Mouse (Mus musculus): ENCODE data around the gene Gm49358. TPM values are rescaled to one million over a fixed set of nuclear protein-coding genes. Genes with fewer than 3 reads are reported as not detected.

Gene Gm49358
- polyA plus RNA-seq, 1 experiment from 2014 or later, result not detected

DNA sequence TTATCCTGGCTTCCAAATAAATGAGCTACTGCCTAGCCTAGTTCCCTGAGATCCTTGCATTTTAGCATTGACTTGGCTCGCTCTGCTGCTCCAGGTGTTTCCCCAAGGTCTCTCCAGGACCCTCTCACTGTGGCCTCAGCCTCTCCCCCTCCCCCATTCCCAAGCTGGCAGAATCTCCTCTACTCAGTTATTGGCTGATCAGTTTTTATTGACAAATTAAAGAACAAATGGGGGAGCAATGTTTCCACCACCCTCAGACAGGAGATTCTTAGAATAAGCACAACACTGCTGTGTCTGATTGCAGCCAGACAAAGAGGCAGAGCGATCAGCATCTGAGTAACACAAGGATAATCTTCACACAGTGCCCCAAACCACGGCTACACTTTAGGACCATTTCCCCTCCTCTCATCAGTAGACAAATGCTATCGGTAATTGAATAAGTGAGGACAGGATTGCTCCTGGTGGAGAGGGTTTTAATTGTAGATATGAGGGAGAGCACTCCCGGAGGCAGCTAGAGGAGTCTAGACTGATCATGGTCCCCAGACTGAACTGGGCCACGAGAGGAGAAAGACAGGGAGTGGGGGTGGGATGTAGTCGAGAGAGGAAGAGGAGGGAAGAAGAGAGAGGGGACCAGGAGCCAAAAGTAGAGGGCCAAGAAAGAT, 1.9 kb upstream of the Gm49358 start:
- H3K27me3 ChIP-seq (replicated peaks; ENCODE audit: control insufficient read depth, insufficient read depth, low read length), result no peaks in the 10 kb centered on the region
- H3K4me2 ChIP-seq (replicated peaks; ENCODE audit: low read depth), result no peak overlapping the region
- H3K4me1 ChIP-seq (replicated peaks; ENCODE audit: control insufficient read depth, insufficient read depth, low read length), result no peaks in the 10 kb centered on the region
- H3K9ac ChIP-seq (ENCODE audit: low read depth, low read length), result no peak overlapping the region
- no peak for ATAC-seq
- TF ChIP-seq CTCF (IDR thresholded peaks at IDR 0.05; ENCODE audit: low read depth), result no peak
- WGBS, result 59% methylated on average over 7 of the region's 7 CpGs
- no peak overlapping the region for H3K4me3 ChIP-seq (ENCODE audit: low read depth, low read length)
- no peak overlapping the region for H3K27ac ChIP-seq (ENCODE audit: low read depth, low read length)
- H3K36me3 ChIP-seq (ENCODE audit: control insufficient read depth, insufficient read depth), result no peaks in the 10 kb centered on the region
- 0 out of 2 replicates have a peak, but pooled peaks cover 2% of the 10 kb centered on the region for H3K9me3 ChIP-seq (ENCODE audit: control insufficient read depth)

DNA sequence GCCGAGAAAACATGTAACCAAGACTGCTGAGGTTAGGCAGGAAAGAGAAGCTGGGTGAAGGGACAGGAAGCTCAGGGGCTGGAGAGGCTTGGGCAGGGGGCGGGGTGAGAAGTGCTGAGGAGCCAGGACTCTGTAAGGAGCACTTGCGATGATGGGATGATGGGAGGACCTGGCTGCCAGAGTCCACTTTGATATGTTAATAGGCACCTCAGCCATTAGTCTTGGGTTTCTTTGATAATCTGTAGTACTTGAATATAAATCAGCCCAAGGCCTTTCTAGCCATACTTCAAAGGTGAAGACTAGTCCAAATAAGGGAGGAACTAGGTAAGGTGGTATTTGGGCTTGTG, 1.4 kb upstream of the Gm49358 start:
- H3K36me3 ChIP-seq (ENCODE audit: control insufficient read depth, insufficient read depth), result no peaks in the 10 kb centered on the region
- H3K4me1 ChIP-seq (replicated peaks; ENCODE audit: control insufficient read depth, insufficient read depth, low read length), result no peaks in the 10 kb centered on the region
- H3K4me3 ChIP-seq (ENCODE audit: low read depth, low read length), result no peak overlapping the region
- 0 out of 2 replicates have a peak, but pooled peaks cover 2% of the 10 kb centered on the region for H3K9me3 ChIP-seq (ENCODE audit: control insufficient read depth)
- WGBS, result 74% methylated on average over 3 of the region's 3 CpGs
- H3K27me3 ChIP-seq (replicated peaks; ENCODE audit: control insufficient read depth, insufficient read depth, low read length), result no peaks in the 10 kb centered on the region
- no peak overlapping the region for H3K4me2 ChIP-seq (replicated peaks; ENCODE audit: low read depth)
- H3K9ac ChIP-seq (ENCODE audit: low read depth, low read length), result no peak overlapping the region
- TF ChIP-seq CTCF (IDR thresholded peaks at IDR 0.05; ENCODE audit: low read depth), result no peak
- no peak for ATAC-seq
- H3K27ac ChIP-seq (ENCODE audit: low read depth, low read length), result no peak overlapping the region

GRCm38 (mm10) chr10:86765344-86765966, 1.7 kb downstream of the Gm49358 start:
- no peak for TF ChIP-seq CTCF (IDR thresholded peaks at IDR 0.05; ENCODE audit: low read depth)
- no peak overlapping the region for H3K4me3 ChIP-seq (ENCODE audit: low read depth, low read length)
- H3K9me3 ChIP-seq (ENCODE audit: control insufficient read depth), result 0 out of 2 replicates have a peak, but pooled peaks cover 2% of the 10 kb centered on the region
- no peaks in the 10 kb centered on the region for H3K4me1 ChIP-seq (replicated peaks; ENCODE audit: control insufficient read depth, insufficient read depth, low read length)
- H3K27ac ChIP-seq (ENCODE audit: low read depth, low read length), result no peak overlapping the region
- H3K36me3 ChIP-seq (ENCODE audit: control insufficient read depth, insufficient read depth), result no peaks in the 10 kb centered on the region
- no peak overlapping the region for H3K4me2 ChIP-seq (replicated peaks; ENCODE audit: low read depth)
- 83% methylated on average over 4 of the region's 4 CpGs for WGBS
- H3K27me3 ChIP-seq (replicated peaks; ENCODE audit: control insufficient read depth, insufficient read depth, low read length), result no peaks in the 10 kb centered on the region; the same call in 1 of the 2 replicates
- no peak for ATAC-seq
- no peak overlapping the region for H3K9ac ChIP-seq (ENCODE audit: low read depth, low read length)

DNA sequence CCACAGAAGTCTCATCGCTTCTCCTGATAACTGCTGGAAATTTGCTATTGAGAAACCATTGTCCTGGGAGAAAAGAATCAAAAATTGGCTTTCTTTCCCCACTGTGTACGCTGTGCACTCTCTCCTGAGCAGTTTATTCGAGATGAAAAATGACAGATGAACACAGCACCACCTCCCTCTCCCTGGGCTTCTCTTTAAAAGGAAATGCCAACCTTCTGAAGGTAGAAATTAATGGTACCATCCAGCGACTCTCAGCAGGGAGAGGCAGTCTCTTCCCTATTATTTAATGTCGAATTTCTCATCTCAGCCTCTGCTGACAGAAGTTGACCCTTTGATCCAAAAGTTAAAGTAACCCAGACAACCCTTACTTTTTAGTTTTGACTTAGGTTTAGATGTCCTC, 5.4 kb downstream of the Gm49358 start:
- Histone ChIP-seq H3K4me3 (ENCODE audit: low read depth, low read length) (no peak overlapping the region), H3K9ac (ENCODE audit: low read depth, low read length) (no peak overlapping the region), H3K9me3 (ENCODE audit: control insufficient read depth) (no peaks in the 10 kb centered on the region), H3K36me3 (ENCODE audit: control insufficient read depth, insufficient read depth) (no peaks in the 10 kb centered on the region), H3K27ac (ENCODE audit: low read depth, low read length) (no peak overlapping the region), H3K27me3 (replicated peaks; ENCODE audit: control insufficient read depth, insufficient read depth, low read length) (peaks cover 8% of the 10 kb centered on the region; the same call in 1 of the 2 replicates), H3K4me1 (replicated peaks; ENCODE audit: control insufficient read depth, insufficient read depth, low read length) (no peaks in the 10 kb centered on the region), H3K4me2 (replicated peaks; ENCODE audit: low read depth) (no peak overlapping the region)
- no peak for ATAC-seq
- TF ChIP-seq CTCF (IDR thresholded peaks at IDR 0.05; ENCODE audit: low read depth), result no peak
- 67% methylated on average over 5 of the region's 5 CpGs for WGBS

DNA sequence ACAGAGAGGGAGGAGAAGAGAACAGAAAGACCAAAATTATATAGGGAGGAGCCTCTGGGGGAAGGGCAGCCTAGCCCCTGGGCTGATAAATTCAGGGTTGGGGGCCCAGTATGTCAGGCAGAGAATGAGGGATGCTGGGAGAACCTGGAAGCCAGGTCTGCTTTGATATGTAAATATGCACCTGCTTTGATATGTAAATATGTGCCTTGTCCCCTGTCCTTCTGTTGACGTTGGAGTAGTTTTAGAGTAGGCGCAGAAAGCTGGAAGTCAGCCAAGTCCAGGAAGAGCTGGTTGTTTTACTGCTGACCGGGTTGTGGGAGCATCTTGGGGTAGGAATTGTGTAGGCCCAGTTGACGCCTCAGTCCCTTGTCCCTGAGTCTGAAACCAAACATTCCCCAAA, 6.0 kb downstream of the Gm49358 start:
- Histone ChIP-seq H3K9ac (ENCODE audit: low read depth, low read length) (no peak overlapping the region), H3K27ac (ENCODE audit: low read depth, low read length) (no peak overlapping the region), H3K4me2 (replicated peaks; ENCODE audit: low read depth) (no peak overlapping the region), H3K4me1 (replicated peaks; ENCODE audit: control insufficient read depth, insufficient read depth, low read length) (no peaks in the 10 kb centered on the region), H3K36me3 (ENCODE audit: control insufficient read depth, insufficient read depth) (no peaks in the 10 kb centered on the region), H3K9me3 (ENCODE audit: control insufficient read depth) (no peaks in the 10 kb centered on the region), H3K27me3 (replicated peaks; ENCODE audit: control insufficient read depth, insufficient read depth, low read length) (peaks cover 8% of the 10 kb centered on the region; the same call in 1 of the 2 replicates), H3K4me3 (ENCODE audit: low read depth, low read length) (no peak overlapping the region)
- WGBS, result 33% methylated on average over 4 of the region's 4 CpGs
- no peak for TF ChIP-seq CTCF (IDR thresholded peaks at IDR 0.05; ENCODE audit: low read depth)
- ATAC-seq, result no peak

GRCm38 (mm10) chr10:86771701-86772100, 7.9 kb downstream of the Gm49358 start:
- 79% methylated on average over 5 of the region's 5 CpGs for WGBS
- Histone ChIP-seq H3K4me2 (replicated peaks; ENCODE audit: low read depth) (no peak overlapping the region), H3K36me3 (ENCODE audit: control insufficient read depth, insufficient read depth) (no peaks in the 10 kb centered on the region), H3K9ac (ENCODE audit: low read depth, low read length) (no peak overlapping the region), H3K27me3 (replicated peaks; ENCODE audit: control insufficient read depth, insufficient read depth, low read length) (peaks cover 11% of the 10 kb centered on the region; the same call in 1 of the 2 replicates), H3K9me3 (ENCODE audit: control insufficient read depth) (no peaks in the 10 kb centered on the region), H3K4me1 (replicated peaks; ENCODE audit: control insufficient read depth, insufficient read depth, low read length) (no peaks in the 10 kb centered on the region), H3K27ac (ENCODE audit: low read depth, low read length) (no peak overlapping the region), H3K4me3 (ENCODE audit: low read depth, low read length) (no peak overlapping the region)
- no peak for ATAC-seq
- no peak for TF ChIP-seq CTCF (IDR thresholded peaks at IDR 0.05; ENCODE audit: low read depth)
